Mouse (Mus musculus): ENCODE measurements around the gene Ubqln1.
A peak's percentile ranks its signal among the peaks of the same experiment; 100 is the strongest.
"Not testable (repeated sequence)": the region's sequence is repeated elsewhere in the genome, so short reads cannot be mapped to it uniquely, and the experiment has no call there.

Gene Ubqln1

GRCm38 (mm10) chr13:58150442-58150841 is 65.0 kb downstream of the Ubqln1 start:
- DNase-seq (ENCODE audit: low spot score) = no peak

DNA sequence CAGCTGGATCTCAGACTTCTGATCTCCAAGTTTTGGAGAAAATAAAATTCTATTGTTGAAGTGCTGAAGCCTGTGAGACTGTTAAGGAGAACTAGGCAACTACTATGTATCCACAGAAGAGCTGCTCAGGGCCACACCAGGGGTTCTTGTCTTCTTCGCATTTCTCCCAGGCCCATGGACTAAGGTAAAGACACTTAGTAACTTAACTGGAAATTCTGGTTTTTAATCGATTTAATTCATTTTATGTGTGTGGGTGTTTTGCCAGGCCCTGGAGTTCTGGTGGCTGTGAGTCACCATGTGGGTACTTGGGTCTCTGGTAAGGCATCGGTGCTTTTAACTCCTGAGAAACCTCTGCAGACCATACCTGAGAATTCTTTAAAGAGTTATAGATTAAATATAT is 65.8 kb downstream of the Ubqln1 start:
- DNase-seq (ENCODE audit: low spot score) = no peak

DNA sequence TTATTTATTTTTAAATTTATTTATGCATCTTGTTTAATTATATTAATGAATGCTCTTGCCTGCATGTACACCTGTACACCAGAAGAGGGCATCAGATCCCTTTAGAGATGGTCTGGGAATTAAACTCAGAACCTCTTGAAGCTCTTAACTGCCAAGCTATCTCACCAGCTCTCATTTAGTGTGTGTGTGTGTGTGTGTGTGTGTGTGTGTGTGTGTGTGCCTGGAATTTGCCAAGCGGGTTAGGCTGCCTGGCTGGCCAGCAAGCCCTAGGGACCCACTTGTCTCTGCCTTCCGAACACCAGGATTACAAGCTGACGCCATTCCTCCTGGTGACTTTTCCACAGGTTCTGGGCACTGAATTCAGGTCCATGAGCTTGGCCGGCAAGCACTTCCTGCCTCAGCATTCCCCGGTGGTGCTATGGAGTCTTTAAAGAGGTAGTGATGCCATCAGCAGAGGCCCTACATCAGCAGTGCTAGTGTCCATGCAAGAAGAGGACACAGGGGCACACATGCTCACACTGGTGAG is 66.4 kb downstream of the Ubqln1 start:
- no peak for DNase-seq (ENCODE audit: low spot score)

GRCm38 (mm10) chr13:58148256-58148831 is 67.1 kb downstream of the Ubqln1 start:
- DNase-seq (ENCODE audit: low spot score) = no peak

- DNase-seq (ENCODE audit: low spot score) = no peak
Measured at GRCm38 (mm10) chr13:58147760-58148159, 67.7 kb downstream of the Ubqln1 start.

GRCm38 (mm10) chr13:58146603-58147002 is 68.8 kb downstream of the Ubqln1 start:
- DNase-seq (ENCODE audit: low spot score) = not testable (repeated sequence)

DNA sequence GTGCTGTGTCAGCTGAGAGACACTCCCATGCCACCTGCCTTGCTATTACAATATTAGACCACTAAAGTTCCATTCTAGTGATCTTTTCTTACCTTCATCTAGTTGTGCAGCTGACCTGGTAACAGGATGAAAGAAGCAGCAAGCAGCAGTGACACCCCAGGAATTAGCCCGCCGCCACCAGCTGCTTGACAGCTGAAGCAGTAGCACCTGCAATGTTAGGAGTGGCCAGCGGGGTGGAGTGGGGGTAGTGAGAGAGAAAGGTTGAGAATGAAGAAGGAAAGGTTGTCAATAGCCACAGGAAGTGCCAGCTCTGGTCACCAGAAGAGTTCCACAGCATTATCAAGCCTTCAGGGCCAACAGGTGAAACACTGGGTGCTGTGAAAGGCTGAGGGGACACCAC is 83.8 kb downstream of the Ubqln1 start:
- DNase-seq (ENCODE audit: low spot score) = no peak

DNA sequence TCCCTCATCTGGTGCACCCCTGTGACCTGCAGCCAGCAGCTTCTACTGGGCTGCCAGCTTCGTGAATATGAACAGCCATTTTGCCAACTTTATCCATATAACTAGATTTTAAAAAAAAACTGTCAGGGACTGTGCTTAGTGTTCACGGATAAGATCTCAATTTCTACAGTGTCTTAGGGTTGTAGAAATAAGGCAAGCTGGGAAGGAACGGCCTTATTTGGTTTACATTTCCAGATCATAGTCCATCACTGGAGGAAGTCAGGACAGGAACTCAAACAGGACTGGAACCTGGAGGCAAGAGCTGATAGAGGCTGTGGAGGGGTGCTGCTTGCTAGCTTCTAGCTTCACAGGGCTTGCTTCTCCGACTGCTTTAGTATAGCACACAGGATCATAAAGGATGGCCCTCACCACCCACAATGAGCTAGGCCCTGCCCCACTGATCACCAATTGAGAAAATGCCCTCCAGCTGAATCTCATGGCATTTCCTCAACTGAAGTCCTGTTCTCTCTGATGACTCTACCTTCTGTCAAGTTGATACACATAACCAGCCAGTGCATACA is 85.7 kb downstream of the Ubqln1 start:
- no peak for DNase-seq (ENCODE audit: low spot score)

DNA sequence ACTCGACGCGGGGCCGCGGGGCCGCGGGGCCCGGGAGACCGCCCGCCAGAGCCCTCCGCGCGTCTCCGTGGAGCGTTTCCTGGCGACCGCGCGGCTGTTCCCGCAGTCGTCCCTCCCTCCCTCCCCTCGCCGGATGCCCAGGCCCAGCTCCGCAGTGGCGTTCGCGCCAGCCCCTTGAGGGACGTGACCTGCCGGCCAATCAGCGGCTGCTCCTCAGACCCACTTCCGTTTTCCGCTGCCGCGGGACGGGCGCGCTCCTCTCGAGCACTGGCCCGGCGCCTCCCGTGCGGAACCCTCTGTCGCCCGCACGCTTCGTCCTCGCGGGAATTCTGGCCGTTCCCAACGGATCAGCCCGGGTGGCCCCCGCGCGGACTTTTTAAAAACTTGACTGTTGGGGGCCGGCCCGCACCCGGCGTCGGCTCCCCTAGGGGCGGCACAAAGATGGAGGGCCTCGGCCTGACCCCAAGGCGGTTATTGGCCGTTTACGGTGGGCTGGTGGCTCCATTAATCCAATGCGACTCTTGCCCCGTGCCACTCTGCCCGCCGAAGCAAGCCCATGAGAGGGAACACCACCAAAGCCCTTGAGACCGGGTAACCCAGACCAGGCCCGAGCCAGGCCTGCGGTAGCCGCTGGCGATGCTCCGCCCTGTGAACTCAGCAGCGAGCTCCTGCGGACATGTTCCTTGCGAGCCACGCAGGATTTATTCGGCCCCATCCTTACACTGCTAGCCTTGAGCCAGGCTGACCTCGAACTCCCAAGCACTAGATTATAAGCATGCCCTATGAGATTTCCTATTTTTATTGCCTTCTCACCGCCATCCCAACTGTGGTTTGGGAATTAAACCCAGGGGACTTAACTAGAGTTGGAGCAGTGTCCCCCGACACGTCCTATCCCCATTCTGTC is 86.4 kb downstream of the Ubqln1 start:
- DNase-seq (ENCODE audit: low spot score) = peak; percentile 88

DNA sequence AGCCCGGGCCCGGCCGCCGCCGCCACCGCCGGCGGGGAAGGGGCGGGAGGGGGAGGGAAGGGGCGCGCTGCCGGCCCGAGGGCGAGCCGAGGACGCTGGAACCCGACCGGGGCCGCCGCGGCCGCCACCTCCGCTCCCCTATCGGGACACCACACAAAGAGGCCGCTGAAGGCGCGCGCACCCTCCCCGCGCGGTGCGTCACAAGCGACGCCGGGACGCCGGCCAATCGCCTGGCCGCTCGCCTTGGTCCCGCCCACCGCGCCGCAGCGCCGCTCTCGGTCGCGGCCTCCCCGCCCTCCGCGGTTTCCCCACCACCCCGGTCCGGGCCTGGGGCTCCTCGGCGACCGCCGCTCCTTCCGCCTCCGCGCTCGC is 87.1 kb downstream of the Ubqln1 start, which contains the start of gene Hnrnpa0:
Hnrnpa0 (minus strand) TSS at position 161 of the 372 bp plus-strand sequence.
- DNase-seq (ENCODE audit: low spot score) = peak; percentile 83

DNA sequence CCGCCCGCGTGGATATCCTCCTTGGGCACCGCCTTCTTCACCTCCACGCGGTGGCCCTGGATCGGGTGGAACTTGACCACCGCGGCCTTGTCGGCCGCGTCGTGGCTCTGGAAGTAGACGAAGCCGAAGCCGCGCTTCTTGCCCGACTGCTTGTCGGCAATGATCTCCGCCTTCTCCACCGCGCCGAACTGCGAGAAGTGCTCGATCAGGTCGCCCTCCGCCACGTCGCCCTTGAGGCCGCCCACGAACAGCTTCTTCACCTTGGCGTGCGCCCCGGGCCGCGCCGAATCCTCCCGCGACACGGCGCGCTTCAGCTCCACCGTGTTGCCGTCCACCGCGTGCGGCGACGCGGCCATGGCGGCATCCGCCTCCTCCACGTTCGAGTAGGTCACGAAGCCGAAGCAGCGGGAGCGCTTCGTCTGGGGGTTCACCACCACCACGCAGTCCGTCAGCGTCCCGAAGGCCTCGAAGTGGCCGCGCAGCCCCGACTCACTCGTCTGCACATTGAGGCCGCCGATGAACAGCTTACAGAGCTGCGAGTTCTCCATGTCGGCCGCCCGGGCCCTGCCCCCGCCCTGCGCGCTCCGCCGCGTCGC is 87.6 kb downstream of the Ubqln1 start:
- DNase-seq (ENCODE audit: low spot score) = peak; percentile 24

DNA sequence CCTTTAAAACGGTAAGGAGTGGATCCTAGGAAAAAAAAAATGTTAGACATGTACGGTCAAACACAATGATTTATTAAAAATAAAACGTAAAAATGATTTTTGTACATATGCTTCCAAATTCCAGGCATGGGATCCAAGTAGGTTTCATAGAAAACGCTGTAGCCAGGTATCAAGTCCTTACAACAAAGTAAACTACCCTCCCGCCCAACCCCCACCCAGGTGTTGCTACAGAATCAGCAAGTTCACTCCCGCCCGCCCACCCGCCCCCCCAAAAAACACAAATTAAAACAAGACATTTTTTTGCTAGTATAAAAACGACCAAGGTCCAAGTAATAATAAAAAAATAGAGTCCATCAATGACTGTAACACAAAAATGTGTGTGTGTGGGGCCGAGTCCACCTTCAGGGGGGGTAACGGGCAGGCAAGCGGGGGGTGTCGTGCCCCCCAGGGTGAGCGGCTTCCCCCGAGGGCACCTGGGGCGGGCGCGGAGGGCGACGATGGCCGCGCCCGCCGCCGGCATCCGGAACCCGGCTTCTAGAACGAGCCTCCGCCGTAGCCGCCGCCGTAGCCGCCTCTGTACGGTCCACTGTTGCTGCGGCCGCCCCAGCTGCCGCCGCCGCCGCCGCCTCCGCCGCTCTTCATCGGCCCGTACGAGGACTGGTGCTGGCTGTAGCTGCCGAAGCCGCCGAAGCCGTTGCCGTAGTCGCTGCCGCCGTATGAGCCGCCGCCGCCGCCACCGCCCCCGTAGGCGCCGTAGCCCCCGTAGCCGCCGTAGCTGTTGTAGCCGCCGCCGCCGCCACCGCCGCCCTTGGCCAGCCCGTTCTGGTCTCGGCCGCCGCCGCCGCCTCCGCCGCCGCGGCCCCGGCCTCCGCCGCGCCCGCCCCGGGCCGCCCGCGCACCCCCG is 88.3 kb downstream of the Ubqln1 start:
- DNase-seq (ENCODE audit: low spot score) = no peak
